Mouse (Mus musculus) testis, postnatal 10 days (tissue): ENCODE data around the gene Riok1.

ENCODE experiments used
- DNase-seq: peaks from one replicate; pipeline ENCODE4 v3.0.0; 2021; ENCODE audit warnings: low spot score

Riok1 gene

DNA sequence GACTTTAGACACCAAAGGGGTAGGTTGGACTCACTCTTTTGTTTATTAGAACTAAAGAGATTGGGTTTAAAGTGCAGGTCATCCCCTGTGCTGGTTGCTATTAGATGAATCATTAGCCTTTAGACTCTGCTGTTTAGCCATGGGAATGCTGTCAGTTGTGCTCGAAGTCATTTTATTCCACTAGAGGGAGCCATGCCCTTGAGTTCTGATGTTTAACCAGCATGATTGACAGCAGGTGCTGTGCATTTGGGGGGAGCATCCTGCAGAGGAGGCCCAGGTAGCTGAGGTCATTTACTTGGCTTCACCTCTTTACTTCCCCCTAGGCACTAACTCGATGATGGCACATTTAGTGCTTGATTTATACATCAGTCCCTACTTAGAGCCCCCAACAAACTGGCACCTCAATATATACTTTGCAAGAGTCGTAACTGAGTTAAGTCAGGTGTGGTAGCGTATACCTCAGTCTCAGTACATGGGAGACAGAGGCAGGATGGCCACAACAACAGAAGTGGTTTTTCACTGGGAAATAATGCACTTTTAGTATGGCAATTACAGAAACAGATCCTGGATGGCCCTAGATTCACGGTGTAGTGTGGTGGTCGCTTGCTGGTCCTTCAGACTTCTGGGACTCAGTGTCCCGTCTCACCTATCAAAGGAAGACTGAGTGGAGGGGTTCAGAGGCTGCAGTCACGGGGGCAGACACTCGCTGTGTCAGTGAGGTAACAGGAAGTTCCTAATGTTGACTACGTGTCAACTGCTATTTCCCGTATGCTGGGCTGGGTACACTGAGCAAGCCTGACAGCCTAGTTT, 28.3 kb downstream of the Riok1 start:
- DNase-seq: no peak

DNA sequence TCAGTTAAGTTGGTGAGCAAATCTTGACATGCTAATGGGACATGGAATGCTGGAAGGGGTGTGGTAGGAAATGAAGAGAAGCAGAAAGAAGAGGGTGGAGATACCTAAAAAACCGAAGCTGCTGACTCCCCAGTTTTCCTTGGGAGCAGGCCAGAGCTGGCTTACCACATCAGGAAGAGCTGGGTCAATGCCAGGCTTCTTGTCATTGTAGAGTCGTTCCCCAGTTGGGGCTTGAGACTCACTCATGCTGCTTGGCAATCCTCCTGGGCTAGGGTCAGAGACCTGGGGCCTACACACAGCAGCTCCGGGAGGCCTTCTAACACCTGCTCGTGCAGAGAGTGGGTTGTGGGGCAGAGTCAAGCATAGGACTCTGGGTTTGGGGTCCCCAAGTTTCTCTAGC, 34.1 kb downstream of the Riok1 start:
- DNase-seq: no peak

DNA sequence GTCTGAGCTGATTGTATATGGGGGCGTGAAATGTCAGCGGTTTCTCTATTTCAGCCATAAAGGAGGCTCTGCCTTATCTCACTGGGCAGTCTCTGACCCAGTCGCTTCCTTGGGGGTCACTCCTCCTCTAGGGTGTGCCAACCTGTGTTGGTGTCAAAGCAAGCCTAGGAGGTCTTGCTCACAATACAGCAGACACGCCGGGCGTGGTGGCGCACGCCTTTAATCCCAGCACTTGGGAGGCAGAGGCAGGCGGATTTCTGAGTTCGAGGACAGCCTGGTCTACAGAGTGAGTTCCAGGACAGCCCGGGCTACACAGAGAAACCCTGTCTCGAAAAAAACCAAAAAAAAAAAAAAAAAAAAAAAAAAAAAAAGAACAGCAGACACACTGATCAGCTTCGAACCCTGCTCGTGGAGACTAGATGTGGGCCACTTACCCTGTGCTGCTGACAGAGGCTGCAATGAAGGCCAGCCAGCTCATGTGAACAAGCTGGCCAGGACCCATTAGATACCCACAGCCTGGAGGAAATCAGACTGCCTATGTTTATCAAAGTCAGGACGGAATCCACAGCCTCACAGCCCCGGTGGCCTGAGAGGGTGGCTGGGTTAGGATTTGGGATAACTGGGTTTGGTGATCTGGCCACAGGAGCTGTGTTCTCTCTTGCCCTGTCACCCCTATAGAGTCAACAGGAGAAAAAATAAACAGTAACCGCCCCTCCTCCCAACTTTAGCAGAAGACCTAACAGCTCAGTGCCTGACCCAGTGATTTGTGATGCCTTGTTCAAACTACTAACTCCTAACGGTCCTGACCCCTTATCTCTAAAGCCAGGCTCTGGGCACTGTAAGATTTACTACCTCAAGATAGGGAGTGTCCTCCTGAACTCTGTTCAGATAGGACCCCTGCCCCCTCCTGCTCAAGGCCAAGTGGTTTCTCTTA, 36.8 kb downstream of the Riok1 start:
- no peak for DNase-seq

DNA sequence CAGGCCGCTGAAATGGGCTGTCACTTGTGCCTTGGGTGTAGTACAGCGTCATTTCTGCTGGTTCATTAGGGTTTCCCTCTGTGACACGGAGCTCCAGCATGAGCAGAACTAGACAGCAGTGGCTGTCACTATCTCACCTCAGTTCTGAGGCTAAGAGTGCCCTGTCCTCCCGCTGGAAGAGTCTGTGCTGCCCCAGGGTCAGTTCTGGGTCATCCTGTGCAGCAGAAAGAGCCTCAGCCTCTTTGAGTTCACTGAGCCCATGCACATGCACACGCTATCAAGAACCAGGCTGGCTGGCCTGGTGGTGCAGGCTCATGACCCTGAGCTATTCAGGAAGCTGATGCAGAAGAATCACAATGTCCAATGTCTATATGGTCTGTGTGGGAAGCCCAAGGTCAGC, 37.6 kb downstream of the Riok1 start:
- no peak for DNase-seq

DNA sequence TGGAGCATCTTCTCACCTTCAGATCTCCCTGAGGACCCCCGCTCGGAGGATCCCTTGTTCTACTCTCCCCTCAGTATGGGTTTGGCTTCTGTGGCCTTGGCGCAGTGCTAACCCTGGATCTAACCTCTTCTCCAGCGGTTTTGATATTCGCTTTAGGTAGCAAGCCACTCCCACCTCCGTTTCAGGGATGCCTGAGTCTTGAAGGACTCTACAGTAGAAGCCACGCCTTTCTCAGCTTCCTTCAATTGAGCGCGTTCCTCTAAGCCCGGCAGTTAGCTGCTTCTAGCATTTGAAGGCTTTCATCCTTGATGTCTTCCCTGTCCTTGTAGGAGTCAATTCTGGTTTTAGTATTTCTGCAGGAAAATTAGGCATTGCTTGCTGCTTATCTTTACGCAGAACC, 40.3 kb downstream of the Riok1 start:
- DNase-seq: no peak

DNA sequence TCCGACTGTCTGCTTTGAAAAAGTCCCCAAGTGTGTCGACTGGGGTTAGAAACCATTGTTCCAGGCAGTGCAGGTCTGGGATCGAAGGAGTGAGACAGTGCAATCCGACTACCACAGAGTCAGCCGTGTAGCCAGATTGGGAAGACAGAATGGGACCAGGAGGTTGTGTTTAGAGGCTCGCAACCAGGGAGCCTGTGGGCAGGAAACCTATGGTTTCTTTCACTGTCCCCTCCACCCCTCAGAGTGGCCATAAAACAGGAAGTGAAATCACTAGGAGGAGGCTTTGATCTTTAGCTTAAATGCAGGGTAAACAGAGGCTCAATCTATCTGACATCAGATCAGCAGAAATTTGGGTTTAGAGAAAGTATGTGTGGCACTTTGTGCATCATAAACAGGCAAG, 42.0 kb downstream of the Riok1 start:
- DNase-seq: no peak

DNA sequence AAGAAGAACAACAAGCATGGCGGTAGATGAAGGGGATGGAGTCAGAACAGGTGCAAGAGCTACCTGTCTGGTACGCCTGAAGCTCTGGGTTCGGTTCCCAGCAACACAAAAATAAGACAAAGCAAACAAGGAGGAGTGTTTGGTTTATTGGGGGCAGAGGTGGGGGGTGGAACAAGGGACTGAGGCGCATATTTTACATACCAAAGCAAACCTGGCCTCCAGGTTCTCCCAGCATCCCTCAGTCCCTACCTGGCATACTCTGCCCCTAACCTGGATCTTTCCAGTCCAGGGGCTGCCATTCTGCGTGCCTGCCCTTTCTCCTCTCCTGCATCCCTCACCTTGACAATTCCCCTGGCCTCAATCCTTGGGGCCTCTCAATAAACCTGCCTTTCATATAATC, 42.6 kb downstream of the Riok1 start:
- DNase-seq: no peak

DNA sequence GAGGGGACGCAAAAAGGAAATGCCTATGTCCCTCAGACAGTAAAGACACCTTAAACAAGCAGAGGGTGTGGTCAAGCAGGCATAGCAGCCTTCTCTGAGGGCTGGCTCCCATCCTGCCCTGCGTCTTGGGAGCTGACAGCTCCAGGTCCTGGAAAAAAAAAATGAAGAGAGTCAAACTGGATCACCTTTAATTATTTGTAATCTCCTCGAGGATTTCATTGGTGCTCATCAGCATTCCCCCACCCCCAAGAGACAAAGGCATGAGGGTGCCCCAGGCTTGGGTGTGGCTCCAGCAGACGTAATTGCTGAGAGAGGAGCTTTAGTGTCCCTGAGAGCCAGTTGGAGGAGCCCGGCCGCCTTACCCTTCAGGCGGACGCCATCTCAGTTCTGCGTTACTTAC, 43.2 kb downstream of the Riok1 start:
- no peak for DNase-seq

DNA sequence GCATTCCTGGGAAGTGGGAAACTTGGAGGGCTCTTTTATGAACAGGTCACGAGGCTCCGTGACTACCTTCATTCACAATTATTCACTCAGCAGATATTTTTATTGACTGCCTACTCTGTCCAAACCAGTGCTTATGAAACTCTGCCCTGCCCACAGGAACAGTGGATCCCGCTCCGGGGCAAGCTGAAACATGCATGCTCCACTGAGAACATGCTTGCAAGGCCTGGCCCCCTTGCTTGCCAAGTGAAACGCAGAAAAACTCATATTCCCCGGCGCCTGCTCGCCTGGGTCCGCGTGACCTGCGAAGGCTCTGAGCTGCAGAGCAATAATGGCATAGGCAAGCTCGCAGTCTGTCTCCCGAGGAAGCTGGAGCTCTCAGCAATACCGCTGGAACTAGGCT, 43.9 kb downstream of the Riok1 start:
- DNase-seq: no peak

DNA sequence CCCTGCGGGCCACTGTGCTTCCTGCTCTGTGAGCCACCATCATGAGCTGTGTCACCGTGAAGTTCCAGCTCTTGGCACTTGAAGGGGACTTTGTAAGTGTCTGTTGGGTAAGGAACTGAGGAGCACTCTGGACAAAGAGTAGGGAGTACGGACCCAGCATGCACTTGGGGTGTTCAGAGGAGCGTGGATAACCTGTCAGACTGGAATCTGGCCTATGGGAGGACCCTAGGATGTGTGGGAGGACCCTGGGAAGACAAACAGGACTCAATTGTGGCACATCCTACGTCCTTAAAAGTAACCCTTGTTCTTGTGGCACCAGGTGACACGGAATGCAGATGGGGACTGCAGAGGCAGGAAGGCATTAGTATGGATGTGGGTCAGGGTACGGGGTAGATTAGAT, 44.4 kb downstream of the Riok1 start:
- DNase-seq: no peak

DNA sequence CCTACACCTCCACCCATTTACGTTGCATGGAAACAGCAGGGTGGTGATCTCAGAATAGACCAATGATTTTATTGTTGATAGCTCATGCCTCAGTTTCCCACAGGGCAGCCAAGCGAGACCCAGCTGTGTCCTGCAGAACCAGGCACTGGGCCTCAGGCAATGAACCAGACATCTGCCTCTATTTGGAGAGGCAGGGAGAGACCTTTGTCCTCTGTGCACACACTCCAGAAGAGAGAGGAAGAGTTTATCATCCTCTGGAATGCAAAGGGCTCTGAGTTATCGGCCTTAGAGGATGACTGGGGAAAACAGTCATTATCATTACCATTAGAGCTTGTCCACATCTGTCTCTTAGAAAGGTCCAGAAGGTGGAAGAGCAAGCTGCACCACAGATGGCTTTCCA, 49.9 kb downstream of the Riok1 start:
- DNase-seq: no peak

DNA sequence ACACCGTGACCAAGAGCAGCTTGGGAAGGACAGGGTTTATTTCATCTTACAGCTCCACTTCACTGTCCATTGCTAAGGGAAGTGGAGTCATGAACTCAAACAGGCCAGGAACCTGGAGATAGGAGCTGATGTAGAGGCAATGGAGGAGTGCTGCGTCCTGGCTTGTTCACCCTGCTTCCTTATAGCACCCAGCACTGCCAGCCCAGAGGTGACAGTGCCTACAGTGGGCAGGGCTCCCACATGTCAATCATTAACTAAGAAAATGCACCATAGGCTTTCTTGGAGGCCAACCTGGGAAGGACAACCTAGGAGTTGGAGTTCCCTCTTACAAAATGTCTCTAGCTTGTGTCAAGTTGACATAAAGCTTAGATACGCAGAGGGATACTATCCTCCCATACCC, 51.2 kb downstream of the Riok1 start:
- DNase-seq: no peak

DNA sequence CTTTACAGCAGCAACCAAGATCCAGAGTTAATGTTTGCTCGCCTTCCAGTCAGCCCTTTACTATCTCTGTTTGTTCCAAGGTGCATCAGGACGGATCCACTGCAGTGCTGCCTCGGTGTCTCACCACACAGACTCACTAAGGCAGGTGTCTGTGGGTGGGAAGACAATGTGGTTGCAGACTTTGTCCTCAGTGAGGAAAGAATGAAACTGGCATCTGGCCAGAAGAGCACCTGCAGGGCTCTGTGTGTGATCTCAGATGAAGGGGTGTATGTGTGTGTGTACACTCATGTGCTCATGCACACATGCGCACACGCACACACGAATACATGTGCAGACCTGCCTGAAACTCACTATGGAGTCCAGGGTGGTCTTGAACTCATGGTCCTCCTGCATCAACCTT, 52.7 kb downstream of the Riok1 start:
- no peak for DNase-seq

DNA sequence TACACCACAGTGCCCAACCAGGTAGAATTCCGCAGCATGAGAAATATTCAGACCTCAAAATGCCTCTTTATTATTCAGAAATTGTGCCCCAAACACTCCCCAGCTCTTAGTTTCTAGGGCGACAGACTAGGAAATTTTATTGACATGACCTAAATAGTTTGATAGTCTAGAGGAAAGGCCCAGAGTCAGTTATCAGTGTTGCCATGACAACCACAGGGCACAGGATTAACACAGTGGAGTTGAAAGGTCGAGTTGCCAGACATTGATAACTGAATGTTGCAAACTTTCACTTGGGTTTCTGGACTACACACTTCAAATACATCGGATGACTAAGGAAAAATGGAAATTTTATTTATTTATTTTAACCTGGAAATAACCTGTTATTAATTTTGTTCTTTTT, 53.1 kb downstream of the Riok1 start:
- no peak for DNase-seq

DNA sequence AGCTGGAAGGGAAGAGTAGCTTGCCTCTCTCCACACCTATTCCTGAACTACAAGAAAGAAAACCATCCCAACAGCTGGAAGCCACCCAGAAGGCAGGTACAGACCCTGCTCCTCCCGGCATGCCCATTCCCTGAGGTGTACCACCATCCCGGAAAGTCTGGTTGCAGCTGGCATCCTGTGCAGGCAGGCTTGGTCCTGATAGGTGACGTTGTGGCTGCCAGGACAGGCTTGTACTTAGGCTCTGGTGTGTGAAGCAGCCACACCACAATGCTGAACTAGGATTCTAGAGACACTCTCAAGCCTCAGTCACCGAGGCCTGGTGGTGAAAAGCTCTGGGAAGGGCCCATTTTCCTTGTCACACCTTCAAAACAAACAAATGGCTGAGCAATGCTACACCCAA, 59.4 kb downstream of the Riok1 start:
- no peak for DNase-seq

DNA sequence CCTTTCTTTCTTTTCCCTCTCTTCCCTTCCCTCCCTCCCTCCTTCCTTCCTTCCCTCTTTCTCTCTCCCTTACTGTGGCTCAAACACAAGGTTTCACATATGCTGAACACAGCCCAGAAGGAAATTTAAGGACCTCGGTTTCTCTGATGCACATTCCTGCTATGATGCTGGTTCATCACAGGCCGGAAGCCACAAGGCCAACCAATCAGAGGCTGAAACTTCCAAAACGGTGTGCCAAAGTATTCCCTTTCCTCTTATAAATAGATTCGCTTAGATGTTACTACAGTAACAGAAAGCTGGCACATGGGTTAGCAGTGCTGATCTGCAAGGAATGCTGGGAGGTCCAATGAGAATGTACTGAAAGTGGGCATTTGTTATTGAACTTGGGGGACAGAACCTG, 66.6 kb downstream of the Riok1 start:
- DNase-seq: no peak

DNA sequence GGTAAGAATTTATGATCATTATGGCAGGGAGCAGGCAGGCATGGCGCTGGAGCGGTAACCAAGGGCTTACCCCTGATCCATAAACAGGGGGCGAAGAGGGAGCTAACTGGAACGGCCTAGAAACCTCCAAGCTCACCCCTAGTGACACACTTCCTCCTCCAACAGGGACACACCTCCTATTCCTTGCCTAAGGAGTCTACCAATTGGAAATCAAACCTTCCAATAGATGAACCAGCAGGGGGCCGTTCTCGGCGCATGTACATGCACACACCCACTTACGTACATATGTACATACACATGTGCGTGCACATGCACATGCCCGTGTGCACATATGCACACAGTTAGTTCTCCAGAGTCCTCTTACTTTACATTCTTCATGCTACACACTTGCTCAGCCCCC, 67.7 kb downstream of the Riok1 start:
- DNase-seq: no peak

DNA sequence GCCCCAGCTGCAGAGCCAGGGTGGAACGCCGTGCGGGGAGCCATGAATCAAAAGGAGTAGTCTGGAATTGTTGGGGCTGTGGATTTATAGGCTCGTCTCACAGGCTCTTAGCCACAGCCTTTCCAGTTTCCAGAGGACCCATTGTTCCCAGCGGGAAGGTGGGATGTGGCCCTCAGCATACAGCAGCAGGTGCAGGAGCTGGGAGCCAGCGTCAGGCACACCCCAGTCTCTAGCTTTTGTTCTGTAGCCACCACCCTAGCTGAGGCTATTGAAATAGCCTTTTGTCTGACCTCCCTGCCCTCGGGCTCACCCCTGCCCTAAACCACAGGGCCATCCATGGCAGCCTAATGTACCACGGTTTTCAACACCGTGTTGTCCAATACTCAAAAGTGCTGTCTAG, 72.3 kb downstream of the Riok1 start:
- no peak for DNase-seq
